Mouse (Mus musculus) thymus, postnatal 36 days (tissue): ENCODE results near the gene Mfrp.

ENCODE experiments used
- DNase-seq, 2 experiments: peaks; one replicate each; pipeline ENCODE4 v3.0.0; 2022; ENCODE audit warnings: mixed read lengths in 2 of 2

Mfrp gene

DNA sequence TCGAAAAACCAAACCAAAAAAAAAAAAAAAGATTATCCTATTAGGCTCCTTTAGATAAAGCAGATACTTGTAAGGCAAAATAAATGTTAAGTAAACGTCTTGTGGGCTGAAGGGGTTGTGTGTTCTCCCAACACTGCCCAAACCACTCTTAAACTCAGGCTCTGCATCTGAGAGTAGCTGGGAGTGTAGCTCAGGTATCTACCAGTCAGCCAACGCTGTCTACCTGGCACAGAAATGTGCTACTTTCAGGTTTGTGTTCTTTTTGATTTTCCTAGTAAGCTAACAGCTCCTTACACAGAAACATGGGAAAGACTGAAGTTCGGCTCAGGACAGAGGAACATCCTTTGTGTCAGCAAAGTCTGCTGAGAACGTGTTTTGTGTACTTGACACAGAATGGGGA lies 30.7 kb downstream of the Mfrp start:
- DNase-seq: no peak

DNA sequence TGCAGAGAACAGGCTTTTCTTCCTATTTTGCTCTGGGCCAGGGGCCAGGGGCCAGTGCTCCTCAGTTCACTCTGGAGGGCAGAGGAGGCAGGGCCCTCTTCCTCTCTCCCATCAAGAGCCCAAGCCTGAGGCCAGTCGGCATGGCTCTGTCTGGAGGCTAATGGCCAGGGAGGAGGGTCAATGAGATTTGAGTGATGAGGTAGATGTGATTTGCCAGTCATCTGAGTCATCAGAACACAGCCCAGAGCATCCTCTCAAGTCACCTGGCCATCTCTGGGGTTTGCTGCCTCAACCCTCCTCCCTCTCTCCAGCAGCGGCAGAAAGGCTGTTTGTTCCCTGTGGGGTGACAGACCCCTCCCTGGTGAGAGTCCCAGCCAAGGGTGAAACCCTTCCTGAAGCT lies 31.8 kb downstream of the Mfrp start:
- no peak for DNase-seq

DNA sequence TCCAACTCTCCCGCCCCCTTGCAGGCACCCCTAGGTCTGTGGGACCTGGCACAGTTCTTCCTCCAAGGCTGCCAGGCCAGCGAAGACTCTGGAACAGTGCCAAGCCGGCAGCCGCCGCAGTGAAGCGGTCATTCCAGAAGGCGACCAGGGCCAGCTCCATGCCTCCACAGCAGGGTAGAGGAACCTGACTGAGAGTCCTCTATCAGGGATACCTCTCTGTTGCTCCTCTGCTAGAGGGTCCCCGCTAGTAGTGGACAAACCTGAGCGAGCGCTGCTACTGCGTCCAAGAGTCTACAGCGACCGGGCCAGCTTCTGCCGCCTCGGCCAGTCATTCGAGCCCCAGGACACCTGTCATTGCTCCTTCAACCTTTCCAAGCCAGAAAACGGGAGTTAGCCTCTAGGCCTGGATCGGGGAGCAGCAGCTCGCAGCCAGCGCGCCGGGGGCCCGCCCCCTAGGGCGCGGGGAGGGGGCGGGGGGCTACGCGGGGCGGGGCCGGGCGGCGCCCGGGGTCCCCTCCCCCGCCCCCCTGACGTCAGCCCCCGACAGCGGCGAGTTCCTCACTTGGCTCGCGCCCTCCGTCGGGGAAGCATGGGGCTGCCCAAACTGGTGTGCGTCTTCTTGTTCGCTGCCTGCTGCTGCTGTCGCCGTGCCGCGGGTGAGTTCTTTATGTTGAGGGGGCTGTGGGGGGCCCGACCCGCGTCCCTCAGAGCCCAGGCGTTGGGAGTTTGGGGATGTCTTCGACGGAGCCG lies 32.7 kb downstream of the Mfrp start, which contains the start of gene Mcam:
Gene Mcam (plus strand): TSS at position 369 of the 750 bp plus-strand sequence.
- peak; percentile 49 to 69 for DNase-seq

DNA sequence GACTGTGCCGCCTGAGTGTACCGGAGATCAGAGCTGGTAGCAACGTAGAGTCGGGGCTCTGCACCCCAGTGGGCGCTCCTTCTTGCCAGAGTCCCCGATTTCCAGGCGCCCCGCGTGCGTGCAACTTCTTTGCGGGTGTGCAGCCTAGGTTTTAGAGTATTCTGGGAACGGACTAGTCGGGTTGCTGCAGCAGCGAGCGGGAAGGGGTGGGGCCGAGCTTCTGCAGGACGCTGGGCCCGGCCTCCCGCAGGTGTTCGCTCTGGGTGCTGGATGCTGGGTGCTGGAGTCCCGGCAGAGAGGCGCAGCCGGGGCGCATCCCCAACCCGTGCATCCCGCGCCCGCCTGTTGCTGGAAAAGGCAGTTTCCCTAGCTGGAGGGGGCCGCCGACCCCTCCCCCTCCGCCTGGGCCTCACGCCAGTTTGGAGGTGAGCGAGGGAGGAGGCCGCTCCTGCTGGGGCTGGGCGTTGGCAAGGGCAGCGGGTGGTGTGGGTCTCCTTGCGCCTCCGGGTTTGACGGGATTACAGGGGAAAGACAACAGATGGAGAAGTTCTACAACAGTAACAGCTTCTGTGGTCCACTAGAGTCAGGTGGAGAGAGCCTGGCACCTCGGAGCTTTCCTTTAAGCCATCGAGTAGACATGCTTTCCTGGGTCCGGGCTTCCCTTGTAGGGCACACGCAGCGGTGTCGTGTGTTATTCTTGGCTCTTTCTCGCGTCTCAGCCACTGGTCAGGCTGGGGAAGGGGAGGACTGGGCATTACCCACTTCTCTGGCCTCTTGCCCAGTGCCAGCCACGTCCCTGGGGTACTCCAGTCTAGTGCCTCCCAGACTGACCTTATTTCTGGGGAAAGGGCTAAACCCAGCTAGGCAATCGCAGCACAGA lies 33.6 kb downstream of the Mfrp start:
- peak; percentile 56 to 71 for DNase-seq

DNA sequence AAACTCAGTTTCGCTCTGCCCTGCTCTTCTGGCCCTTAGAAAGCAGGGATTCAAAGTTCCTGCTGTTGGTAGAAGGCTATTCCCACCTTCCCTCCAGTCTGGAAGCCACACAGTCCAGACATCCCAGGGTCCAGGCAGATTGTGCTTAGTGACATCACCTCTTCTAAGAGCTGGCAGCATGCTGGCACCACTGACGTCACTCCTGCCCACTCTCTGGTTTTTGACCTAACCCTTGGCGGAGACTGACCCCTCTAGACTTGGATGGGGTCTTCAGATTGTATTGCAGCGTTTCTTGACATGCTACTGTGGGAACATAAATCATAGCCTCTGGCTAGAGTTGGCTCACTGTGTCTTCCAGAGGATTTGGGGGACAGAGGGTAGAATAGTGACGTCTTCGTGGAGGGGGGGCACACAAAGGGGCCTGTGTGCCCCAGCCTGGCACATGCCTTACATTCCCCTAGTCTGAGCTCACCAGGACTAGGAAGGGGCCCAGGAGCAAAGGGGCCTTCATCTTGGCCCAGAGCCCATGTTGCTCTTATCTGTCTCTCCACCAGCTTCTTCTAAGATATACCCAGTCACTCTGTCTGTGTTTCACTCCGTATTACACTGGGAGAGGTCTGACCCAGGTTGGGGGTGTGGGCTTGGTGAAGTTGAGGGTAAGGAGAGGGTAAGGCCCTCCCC lies 34.3 kb downstream of the Mfrp start:
- DNase-seq: no peak

DNA sequence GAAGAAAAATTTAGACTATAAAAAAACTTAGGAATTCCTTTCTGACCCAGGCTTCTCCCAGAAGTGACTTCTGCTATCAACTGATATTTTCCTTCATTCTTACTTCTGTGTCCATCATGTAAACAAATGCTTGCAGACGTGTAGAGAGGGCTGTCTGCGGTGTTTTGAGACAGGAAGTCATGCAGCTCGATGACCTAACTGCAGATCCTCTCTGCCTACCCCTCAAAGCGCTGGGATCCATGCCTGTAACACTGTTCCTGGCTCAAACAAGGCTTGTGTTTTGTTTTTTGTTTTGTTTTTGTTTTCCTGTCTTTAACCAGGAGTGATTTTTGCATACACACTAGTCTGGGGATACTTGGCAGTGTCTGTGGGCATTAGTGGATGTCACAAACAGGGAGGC lies 36.3 kb downstream of the Mfrp start:
- no peak for DNase-seq

DNA sequence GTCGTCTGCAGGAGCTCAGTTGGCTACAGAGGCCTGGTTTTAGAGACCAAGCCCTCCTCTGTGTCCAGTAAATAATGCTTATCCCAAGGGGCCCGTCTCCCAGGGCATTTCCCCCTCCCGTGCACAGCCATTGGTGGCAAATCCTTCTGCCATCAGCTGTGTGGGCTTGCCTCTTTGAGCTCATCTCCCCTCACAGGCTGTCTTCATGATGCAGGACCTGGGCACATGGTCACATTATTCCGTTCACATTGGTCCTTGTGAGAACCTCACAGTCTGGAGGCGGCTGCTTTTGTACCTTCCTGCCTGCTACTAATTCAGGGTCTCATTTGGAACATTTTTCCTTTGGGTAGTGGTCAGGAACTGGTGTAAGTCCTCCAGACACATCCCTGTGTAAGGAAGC lies 40.4 kb downstream of the Mfrp start:
- DNase-seq: no peak

DNA sequence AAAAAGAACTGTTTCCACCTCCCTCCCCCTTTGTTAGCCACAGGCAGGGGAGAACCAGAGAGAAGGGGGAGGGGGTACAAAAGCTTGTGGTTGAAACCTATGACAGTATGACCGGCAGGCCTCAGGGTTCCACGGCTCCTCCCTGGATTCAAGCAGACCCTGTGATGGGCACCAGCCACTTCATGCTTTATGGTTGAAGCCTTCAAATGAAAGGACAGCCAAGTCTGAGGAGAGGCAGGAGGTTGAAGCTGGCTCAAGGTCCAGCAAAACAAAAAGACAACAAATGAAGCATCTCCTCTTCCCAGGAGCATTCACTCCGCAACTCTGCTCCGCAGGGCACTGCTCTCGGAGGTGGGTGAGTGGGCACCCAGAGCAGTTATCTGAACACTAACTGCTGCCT lies 41.9 kb downstream of the Mfrp start:
- no peak for DNase-seq

DNA sequence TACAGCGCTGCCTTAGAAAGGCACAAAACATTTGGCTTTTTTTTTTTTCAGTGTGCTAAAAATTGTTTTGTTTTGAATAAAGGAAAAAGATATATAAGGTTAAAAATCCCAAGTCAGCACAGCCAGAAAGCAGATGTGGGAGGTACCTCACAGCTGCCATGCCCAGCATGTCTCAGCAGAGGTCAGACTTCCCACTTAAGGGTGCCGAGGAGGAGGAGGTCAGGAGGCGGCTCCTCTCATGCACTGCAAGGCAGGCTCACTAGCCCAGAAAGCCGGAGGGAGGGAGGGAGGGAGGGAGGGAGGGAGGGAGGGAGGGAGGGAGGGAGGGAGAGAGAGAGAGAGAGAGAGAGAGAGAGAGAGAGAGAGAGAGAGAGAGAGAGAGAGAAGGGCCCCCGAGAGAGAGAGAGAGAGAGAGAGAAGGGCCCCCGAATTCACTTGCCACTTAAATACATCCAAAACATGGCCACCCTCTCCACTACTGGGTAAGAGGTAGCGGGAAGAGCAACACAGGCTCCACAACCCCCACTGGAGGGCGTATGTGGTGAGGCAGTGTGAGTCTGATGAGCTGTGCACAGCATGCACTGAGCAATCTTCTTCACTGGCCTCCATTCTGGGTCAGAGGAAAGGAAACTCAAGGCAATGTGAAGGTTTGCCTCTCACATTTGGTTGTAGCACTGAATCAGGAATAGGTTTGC lies 42.6 kb downstream of the Mfrp start:
- no peak for DNase-seq

DNA sequence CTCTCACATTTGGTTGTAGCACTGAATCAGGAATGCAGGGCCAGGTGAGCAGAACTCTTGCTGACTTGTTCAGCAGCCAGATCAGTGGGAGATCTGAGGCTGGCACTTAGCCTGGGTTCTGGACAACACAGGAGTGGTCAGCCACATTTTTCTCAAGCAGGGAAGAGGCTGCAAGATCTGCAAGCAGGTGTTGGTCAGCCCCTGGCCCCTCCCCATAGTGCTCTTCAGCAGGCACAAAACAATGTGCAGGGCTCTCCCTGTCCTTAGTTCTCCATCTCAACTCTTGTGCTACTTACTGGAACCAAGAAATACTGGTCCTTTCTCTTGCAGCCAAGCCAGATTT lies 43.2 kb downstream of the Mfrp start:
- no peak for DNase-seq

DNA sequence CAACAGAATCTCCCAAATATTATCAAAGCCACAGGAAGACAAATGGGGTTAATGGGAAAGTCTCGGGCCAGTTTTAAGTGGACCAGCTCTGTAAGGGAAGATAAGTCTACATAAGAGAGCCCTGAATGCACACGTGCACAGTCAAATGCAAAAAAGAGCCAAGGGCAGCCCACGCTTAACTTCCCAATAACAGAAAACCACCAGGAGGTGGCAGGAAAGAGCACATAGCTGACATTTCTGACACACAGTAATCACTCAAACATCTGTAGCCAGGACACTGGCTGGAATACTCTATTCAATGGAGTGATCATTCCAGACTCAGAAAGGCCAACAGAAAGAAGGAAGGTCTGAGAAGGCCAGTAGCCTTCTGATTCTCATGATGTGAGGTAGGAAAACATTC lies 45.8 kb downstream of the Mfrp start:
- DNase-seq: no peak
